Mouse (Mus musculus): ENCODE data around the gene Ticrr. TPM values are rescaled to one million over a fixed set of nuclear protein-coding genes. Genes with fewer than 3 reads are reported as not detected.

Gene Ticrr
- polyA plus RNA-seq, 1 experiment from 2014 or later: 25.3 TPM

- WGBS: under 1% methylated on average over 73 of the region's 73 CpGs
- no peaks in the 10 kb centered on the region for H3K9me3 ChIP-seq (ENCODE audit: control insufficient read depth, low read length)
- H3K4me1 ChIP-seq (replicated peaks; ENCODE audit: control insufficient read depth, insufficient read depth, low read length): 0 out of 2 replicates have a peak, but pooled peaks cover 4% of the 10 kb centered on the region
- peak overlapping the region; percentile 4; the same call in 1 of the 2 replicates for H3K27ac ChIP-seq (ENCODE audit: low read depth, low read length)
- DNase-seq (ENCODE audit: low spot score) (no peak), ATAC-seq (replicated peaks; ENCODE audit: low FRiP score) (peak; percentile 34; the same call in 1 of the 2 replicates)
- H3K9ac ChIP-seq (ENCODE audit: low read length): peak overlapping the region; percentile 89
- no peaks in the 10 kb centered on the region for H3K36me3 ChIP-seq (ENCODE audit: control insufficient read depth, insufficient read depth, low read length)
- no peaks in the 10 kb centered on the region for H3K27me3 ChIP-seq (ENCODE audit: control insufficient read depth, insufficient read depth, low read length)
- peak overlapping the region; percentile 63 for H3K4me2 ChIP-seq (ENCODE audit: low read depth, low read length, severe bottlenecking)
- H3K4me3 ChIP-seq (ENCODE audit: low read depth, low read length): peak overlapping the region; percentile 97
These were observed 525 bp downstream of the Ticrr start for GRCm38 (mm10) chr7:79660291-79661150.

GRCm38 (mm10) chr7:79661253-79661890, 1.4 kb downstream of the Ticrr start:
- H3K9me3 ChIP-seq (ENCODE audit: control insufficient read depth, low read length): no peaks in the 10 kb centered on the region
- H3K36me3 ChIP-seq (ENCODE audit: control insufficient read depth, insufficient read depth, low read length): no peaks in the 10 kb centered on the region
- H3K4me2 ChIP-seq (ENCODE audit: low read depth, low read length, severe bottlenecking): peak overlapping the region; percentile 63
- H3K27ac ChIP-seq (ENCODE audit: low read depth, low read length): no peak overlapping the region
- H3K4me3 ChIP-seq (ENCODE audit: low read depth, low read length): peak overlapping the region; percentile 97
- peak overlapping the region; percentile 89 for H3K9ac ChIP-seq (ENCODE audit: low read length)
- 0 out of 2 replicates have a peak, but pooled peaks cover 4% of the 10 kb centered on the region for H3K4me1 ChIP-seq (replicated peaks; ENCODE audit: control insufficient read depth, insufficient read depth, low read length)
- H3K27me3 ChIP-seq (ENCODE audit: control insufficient read depth, insufficient read depth, low read length): no peaks in the 10 kb centered on the region
- no peak for ATAC-seq (replicated peaks; ENCODE audit: low FRiP score)
- DNase-seq (ENCODE audit: low spot score): no peak
- WGBS: 20% methylated on average over 5 of the region's 5 CpGs

- DNase-seq (ENCODE audit: low spot score): no peak
These were observed 6.7 kb downstream of the Ticrr start for GRCm38 (mm10) chr7:79666690-79667089.

GRCm38 (mm10) chr7:79670900-79671604, 11.1 kb downstream of the Ticrr start:
- H3K27ac ChIP-seq (ENCODE audit: low read depth, low read length): no peak overlapping the region
- H3K36me3 ChIP-seq (ENCODE audit: control insufficient read depth, insufficient read depth, low read length): peaks cover 18% of the 10 kb centered on the region
- no peaks in the 10 kb centered on the region for H3K9me3 ChIP-seq (ENCODE audit: control insufficient read depth, low read length)
- H3K4me2 ChIP-seq (ENCODE audit: low read depth, low read length, severe bottlenecking): no peak overlapping the region
- ATAC-seq (replicated peaks; ENCODE audit: low FRiP score) (no peak), DNase-seq (ENCODE audit: low spot score) (no peak)
- 95% methylated on average over 4 of the region's 4 CpGs for WGBS
- H3K9ac ChIP-seq (ENCODE audit: low read length): no peak overlapping the region
- no peaks in the 10 kb centered on the region for H3K27me3 ChIP-seq (ENCODE audit: control insufficient read depth, insufficient read depth, low read length)
- no peak overlapping the region for H3K4me3 ChIP-seq (ENCODE audit: low read depth, low read length)
- H3K4me1 ChIP-seq (replicated peaks; ENCODE audit: control insufficient read depth, insufficient read depth, low read length): no peaks in the 10 kb centered on the region

More at GRCm38 (mm10) chr7:79666690-79667089, 6.7 kb downstream of the Ticrr start:
- Histone ChIP-seq H3K36me3 (ENCODE audit: control insufficient read depth, insufficient read depth, low read length) (peaks cover 9% of the 10 kb centered on the region), H3K27ac (ENCODE audit: low read depth, low read length) (no peak overlapping the region), H3K4me2 (ENCODE audit: low read depth, low read length, severe bottlenecking) (no peak overlapping the region), H3K4me3 (ENCODE audit: low read depth, low read length) (no peak overlapping the region), H3K4me1 (replicated peaks; ENCODE audit: control insufficient read depth, insufficient read depth, low read length) (0 out of 2 replicates have a peak, but pooled peaks cover 3% of the 10 kb centered on the region), H3K27me3 (ENCODE audit: control insufficient read depth, insufficient read depth, low read length) (no peaks in the 10 kb centered on the region), H3K9ac (ENCODE audit: low read length) (no peak overlapping the region), H3K9me3 (ENCODE audit: control insufficient read depth, low read length) (no peaks in the 10 kb centered on the region)
- ATAC-seq (replicated peaks; ENCODE audit: low FRiP score): no peak

- H3K36me3 ChIP-seq (ENCODE audit: control insufficient read depth, insufficient read depth, low read length): peaks cover 36% of the 10 kb centered on the region
These were observed 19.2 kb downstream of the Ticrr start for GRCm38 (mm10) chr7:79679186-79679585.

GRCm38 (mm10) chr7:79680231-79680630, 20.2 kb downstream of the Ticrr start:
- no peak for DNase-seq (ENCODE audit: low spot score)
- 89% methylated on average over 2 of the region's 2 CpGs for WGBS
- peaks cover 38% of the 10 kb centered on the region for H3K36me3 ChIP-seq (ENCODE audit: control insufficient read depth, insufficient read depth, low read length)

More at GRCm38 (mm10) chr7:79679186-79679585, 19.2 kb downstream of the Ticrr start:
- no peaks in the 10 kb centered on the region for H3K9me3 ChIP-seq (ENCODE audit: control insufficient read depth, low read length)
- no peaks in the 10 kb centered on the region for H3K27me3 ChIP-seq (ENCODE audit: control insufficient read depth, insufficient read depth, low read length)
- no peak overlapping the region for H3K4me3 ChIP-seq (ENCODE audit: low read depth, low read length)
- H3K4me1 ChIP-seq (replicated peaks; ENCODE audit: control insufficient read depth, insufficient read depth, low read length): no peaks in the 10 kb centered on the region
- DNase-seq (ENCODE audit: low spot score): no peak
- no peak for ATAC-seq (replicated peaks; ENCODE audit: low FRiP score)
- H3K4me2 ChIP-seq (ENCODE audit: low read depth, low read length, severe bottlenecking): no peak overlapping the region
- no peak overlapping the region for H3K27ac ChIP-seq (ENCODE audit: low read depth, low read length)
- no peak overlapping the region for H3K9ac ChIP-seq (ENCODE audit: low read length)

GRCm38 (mm10) chr7:79696495-79696894, 36.5 kb downstream of the Ticrr start:
- WGBS: 88% methylated on average over 8 of the region's 8 CpGs
- H3K9ac ChIP-seq (ENCODE audit: low read length): no peak overlapping the region
- no peak for DNase-seq (ENCODE audit: low spot score)
- H3K4me3 ChIP-seq (ENCODE audit: low read depth, low read length): no peak overlapping the region
- no peaks in the 10 kb centered on the region for H3K4me1 ChIP-seq (replicated peaks; ENCODE audit: control insufficient read depth, insufficient read depth, low read length)
- no peak overlapping the region for H3K27ac ChIP-seq (ENCODE audit: low read depth, low read length)
- no peak for ATAC-seq (replicated peaks; ENCODE audit: low FRiP score)
- H3K27me3 ChIP-seq (ENCODE audit: control insufficient read depth, insufficient read depth, low read length): no peaks in the 10 kb centered on the region
- no peaks in the 10 kb centered on the region for H3K9me3 ChIP-seq (ENCODE audit: control insufficient read depth, low read length)
- no peak overlapping the region for H3K4me2 ChIP-seq (ENCODE audit: low read depth, low read length, severe bottlenecking)
- H3K36me3 ChIP-seq (ENCODE audit: control insufficient read depth, insufficient read depth, low read length): peaks cover 24% of the 10 kb centered on the region

More at GRCm38 (mm10) chr7:79680231-79680630, 20.2 kb downstream of the Ticrr start:
- no peak for ATAC-seq (replicated peaks; ENCODE audit: low FRiP score)
- Histone ChIP-seq H3K4me3 (ENCODE audit: low read depth, low read length) (no peak overlapping the region), H3K4me2 (ENCODE audit: low read depth, low read length, severe bottlenecking) (no peak overlapping the region), H3K4me1 (replicated peaks; ENCODE audit: control insufficient read depth, insufficient read depth, low read length) (no peaks in the 10 kb centered on the region), H3K27me3 (ENCODE audit: control insufficient read depth, insufficient read depth, low read length) (no peaks in the 10 kb centered on the region), H3K27ac (ENCODE audit: low read depth, low read length) (no peak overlapping the region), H3K9ac (ENCODE audit: low read length) (no peak overlapping the region), H3K9me3 (ENCODE audit: control insufficient read depth, low read length) (no peaks in the 10 kb centered on the region)

- DNase-seq (ENCODE audit: low spot score): no peak
These were observed 42.8 kb downstream of the Ticrr start for GRCm38 (mm10) chr7:79702755-79703154.

More at GRCm38 (mm10) chr7:79702755-79703154, 42.8 kb downstream of the Ticrr start:
- Histone ChIP-seq H3K27ac (ENCODE audit: low read depth, low read length) (no peak overlapping the region), H3K9me3 (ENCODE audit: control insufficient read depth, low read length) (no peaks in the 10 kb centered on the region), H3K27me3 (ENCODE audit: control insufficient read depth, insufficient read depth, low read length) (no peaks in the 10 kb centered on the region), H3K36me3 (ENCODE audit: control insufficient read depth, insufficient read depth, low read length) (peaks cover 7% of the 10 kb centered on the region; the same call in 1 of the 2 replicates), H3K9ac (ENCODE audit: low read length) (no peak overlapping the region), H3K4me2 (ENCODE audit: low read depth, low read length, severe bottlenecking) (no peak overlapping the region), H3K4me3 (ENCODE audit: low read depth, low read length) (no peak overlapping the region), H3K4me1 (replicated peaks; ENCODE audit: control insufficient read depth, insufficient read depth, low read length) (no peaks in the 10 kb centered on the region)
- no peak for ATAC-seq (replicated peaks; ENCODE audit: low FRiP score)
- 89% methylated on average over 16 of the region's 16 CpGs for WGBS
